Mouse (Mus musculus) 416B (cell line): Measurements from ENCODE around the gene Prr12.

Experiments used
- DNase-seq: peaks from one replicate; pipeline ENCODE4 v3.0.0; 2011; ENCODE audit warnings: low read depth

Prr12 gene

DNA sequence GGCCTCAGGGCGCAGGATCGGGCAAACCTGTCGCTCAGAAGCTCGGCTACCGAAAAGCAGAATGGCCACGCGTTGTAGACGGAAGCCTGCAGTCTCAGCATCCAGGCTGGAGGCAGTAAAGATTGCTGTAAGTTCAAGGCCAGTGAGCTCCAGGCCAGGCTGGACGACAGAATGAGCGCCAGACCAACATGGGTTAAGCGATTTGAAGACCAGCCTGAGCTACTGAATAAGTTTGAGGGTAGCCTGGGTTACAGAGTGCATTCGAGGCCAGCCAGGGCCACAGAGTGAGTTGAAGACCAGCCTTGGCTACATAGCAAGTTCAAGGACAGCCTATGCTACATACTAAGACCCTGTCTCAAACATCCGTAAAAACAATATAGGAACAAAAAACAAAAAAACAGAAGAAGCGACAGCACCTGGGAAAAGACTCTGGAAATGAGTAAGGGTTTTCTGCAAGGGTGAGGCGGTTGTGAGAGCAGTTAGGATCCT lies 54.7 kb downstream of the Prr12 start:
- DNase-seq, result no peak

- DNase-seq, result peak; percentile 99
Measured at GRCm38 (mm10) chr7:44997231-44997939, 55.3 kb downstream of the Prr12 start, which contains the start of gene Irf3. Gene Irf3, plus strand, starts transcription at chr7:44997648.

DNA sequence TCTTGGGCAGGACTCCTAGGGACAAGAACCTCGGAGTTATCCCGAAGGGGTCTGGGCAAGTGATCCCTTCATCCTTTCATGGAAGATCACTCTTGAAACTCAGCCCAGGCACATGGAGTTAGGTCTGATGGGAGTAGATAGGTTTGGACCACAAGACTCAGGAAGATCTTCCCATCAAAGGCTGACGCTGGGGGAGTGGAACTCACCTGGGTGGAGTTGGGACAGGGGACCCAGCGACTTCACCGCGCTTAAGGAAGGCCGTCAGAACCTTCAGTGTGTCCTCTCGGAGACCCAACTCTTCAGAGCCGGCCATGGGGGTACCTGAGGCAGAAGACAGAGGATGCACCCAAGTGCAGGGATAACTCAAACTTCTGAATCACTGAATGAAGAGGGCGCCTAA lies 56.0 kb downstream of the Prr12 start:
- no peak for DNase-seq

GRCm38 (mm10) chr7:44986879-44987718 lies 65.6 kb downstream of the Prr12 start:
- DNase-seq, result no peak

DNA sequence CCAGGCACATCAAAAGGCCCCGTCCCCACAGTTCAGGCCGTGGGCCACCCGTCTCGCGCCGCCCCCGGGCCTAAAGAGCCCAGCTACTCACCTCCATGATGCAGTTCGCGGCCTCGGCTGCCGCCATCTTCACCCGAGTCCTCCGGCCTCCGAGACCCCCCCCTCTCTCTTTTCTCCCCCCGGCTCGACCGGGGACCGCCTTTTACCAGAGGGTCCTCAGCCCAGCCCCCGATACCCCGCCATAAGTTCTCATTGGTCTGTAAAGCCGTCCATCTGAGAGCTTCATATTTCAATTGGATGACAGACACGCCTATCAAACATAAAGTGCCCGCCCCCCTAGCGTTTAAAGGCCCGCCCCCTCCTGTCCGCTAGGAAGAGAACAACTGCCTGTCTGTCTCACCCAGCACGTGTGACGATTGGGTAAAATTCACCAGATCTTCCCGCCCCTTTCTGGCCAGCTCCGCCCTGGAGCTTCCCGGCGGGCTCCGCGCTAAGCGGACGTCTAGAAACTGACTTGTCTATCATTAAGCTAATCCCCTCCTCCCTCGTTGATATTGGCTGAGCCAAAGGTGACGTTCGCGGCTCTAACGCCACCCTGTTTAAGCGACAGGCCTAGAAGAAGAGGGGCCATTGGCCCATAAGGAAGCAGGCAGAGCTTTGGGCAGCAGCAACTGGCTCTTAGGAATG lies 66.3 kb downstream of the Prr12 start, which contains the start of gene Prmt1:
TSS of gene Prmt1 (minus strand) at position 377 of the 687 bp plus-strand sequence.
- peak; percentile 100 for DNase-seq

DNA sequence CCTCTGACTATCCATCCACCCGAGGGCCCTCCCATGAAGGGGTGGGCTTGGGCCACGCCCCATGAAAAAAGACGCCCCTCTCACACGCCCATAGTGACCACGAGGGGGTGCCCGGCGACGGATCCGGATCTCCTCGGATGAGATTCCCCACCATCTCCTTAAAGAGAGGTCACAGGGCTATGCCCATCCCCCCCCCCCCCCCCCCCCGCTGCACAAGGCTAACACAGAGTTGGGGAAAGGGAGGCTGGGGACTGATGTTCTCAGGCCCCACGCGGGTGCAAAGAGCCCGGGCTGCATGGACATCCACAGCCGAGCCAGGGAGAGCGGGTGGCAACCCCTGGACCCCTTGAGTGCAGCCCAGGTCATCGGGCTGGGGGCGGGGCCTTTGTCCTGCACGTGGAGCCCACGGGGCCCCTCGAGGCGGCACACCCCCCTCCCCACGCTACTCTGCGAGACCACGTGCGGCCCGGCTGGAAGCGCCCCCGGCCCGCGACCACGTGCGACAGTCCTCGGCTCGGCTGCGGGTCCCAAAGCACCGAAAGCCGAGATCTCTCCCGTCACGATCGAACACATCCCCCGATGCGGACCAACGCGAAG lies 67.0 kb downstream of the Prr12 start:
- peak; percentile 89 for DNase-seq

GRCm38 (mm10) chr7:44984833-44985164 lies 67.9 kb downstream of the Prr12 start:
- DNase-seq, result no peak

- DNase-seq, result no peak
Measured at GRCm38 (mm10) chr7:44983944-44984832, 68.5 kb downstream of the Prr12 start.

GRCm38 (mm10) chr7:44983085-44983484 lies 69.6 kb downstream of the Prr12 start:
- DNase-seq, result peak; percentile 84

- no peak for DNase-seq
Measured at GRCm38 (mm10) chr7:44981539-44981938, 71.1 kb downstream of the Prr12 start.

- no peak for DNase-seq
Measured at GRCm38 (mm10) chr7:44978300-44978699, 74.4 kb downstream of the Prr12 start.
